Mouse (Mus musculus): ENCODE data around the gene Irak1bp1.

- TF ChIP-seq CTCF (IDR thresholded peaks at IDR 0.05; ENCODE audit: low read depth) (no peak), EP300 (IDR thresholded peaks at IDR 0.05; ENCODE audit: low read depth) (no peak)
These were observed 21.7 kb upstream of the Irak1bp1 start for GRCm38 (mm10) chr9:82807635-82808034.

All from liver, embryonic 14.5 days (tissue).